Mouse (Mus musculus) adrenal gland, postnatal 36 days (tissue): ENCODE measurements around the gene Trmt61a. TPM values are rescaled to one million over a fixed set of nuclear protein-coding genes. Genes with fewer than 3 reads are reported as not detected.

Source experiments
- DNase-seq, 2 experiments: peaks; one replicate each; pipeline ENCODE4 v3.0.0; 2021; ENCODE audit warnings: mixed read lengths in 1 of 2
- total RNA-seq, 2 experiments: library from RNA; stranded (reverse); gene quantifications; 2 replicates each; pipeline ENCODE4 v1.2.3; 2021

Trmt61a gene
- total RNA-seq, 2 experiments from 2014 or later: 15.7 to 18.6 TPM

DNA sequence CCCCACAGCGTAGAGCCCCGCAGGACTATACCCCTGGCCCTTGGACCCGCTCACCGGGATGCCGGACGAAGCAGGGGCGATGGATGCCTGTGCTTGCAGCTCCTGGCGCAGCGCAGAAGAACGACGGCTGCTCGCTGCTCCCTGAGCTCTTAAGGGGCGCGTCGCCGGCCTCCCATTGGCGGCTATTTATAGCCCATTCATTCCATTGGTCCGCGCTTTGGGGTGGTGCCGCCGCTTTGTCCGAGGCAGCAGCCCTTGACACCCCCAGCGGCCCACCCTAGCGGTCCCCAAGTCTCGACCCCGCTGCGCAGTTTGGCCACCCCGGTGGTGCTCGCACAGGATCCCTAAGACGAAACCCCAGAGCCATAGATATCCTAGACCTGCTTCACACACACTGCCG is 5.7 kb upstream of the Trmt61a start, which contains the start of gene Ckb:
TSS of gene Ckb (minus strand) at position 163 of the 400 bp plus-strand sequence.
- DNase-seq: peak; percentile 80 to 84

DNA sequence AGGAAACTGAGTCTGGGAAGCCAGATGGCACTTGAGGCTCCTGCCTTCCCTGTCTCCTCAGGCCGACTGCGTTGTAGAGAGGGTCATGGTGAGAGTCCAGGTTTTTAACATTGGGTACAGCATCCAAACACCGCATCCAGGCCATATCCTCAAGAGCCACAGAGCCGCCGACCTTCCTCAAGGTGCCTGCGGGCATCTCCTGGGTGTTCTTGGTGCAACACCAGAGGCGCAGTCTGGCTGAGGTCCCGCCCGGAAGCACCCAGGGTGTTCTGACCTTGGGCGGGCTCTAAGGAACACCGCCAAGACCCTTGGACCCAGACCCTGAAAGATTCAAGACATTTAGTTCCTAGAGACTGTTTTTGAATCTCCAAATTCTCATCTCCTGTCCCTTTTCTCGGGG is 5.3 kb upstream of the Trmt61a start:
- no peak for DNase-seq

DNA sequence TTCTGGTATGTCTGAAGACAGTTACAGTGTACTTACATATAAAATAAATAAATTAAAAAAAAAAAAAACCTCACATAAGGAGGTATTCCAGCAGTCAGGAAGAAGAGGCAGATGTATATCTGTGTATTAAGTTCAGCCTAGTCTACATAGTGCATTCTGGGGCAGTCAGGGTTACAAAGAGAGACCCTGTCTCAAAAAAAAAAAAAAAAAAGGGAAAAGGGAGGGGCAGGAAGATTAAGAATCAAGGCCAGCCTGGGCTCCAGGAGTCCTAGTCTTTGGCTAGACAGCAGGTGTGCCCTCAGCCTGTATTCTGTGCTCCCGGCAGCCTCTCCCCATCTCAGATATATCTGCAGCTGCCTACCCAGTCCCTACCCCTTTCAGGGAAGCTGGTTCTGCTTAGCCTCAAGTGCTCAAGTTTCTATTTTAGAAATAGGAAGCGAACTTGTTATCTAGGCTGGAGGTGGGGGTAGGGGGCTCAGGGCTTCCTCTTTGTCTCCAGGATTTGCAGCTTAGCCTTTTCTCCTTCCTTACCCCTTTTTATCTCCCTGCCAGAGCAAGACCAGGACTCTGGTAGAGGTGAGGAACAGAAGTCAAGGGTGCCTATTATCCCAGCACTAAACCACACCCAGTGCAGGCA is 2.9 kb upstream of the Trmt61a start:
- DNase-seq: no peak

DNA sequence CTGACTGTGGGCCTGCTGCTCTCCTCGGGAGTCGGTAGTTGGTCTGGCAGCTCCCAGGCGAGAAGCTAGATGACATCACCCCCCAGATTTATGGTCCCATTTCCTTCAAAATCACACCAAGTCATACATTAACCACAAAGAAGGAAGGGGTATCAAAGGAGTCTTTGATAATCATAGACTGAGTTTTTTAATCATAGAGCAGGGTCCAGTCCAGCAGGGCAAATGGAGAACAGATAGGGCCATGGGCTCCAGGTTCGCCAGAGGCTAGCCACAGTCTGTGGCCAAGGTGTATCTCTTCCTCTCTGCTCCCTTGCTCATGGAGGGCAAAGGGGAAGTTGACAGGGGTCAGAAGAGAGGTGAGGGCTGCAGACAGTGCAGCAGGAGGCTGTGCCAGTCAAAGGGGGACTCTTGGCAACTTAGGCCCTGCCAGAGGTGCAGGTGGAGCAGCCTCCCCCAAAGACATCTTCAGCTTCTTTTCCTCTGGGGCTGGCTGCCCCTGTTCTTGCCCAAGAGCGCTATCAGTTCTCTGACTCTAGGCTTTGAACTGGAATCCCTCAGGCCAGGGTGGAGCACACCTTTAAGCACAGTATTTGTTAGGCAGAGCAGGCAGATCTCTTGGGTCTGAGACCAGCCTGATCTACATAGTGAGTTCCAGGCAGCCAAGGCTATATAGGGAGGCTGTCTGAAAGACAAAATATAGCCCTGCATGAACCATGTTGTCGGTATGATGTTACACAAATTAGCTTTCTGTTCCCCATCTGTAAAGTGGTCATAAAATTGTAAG is 1.9 kb upstream of the Trmt61a start:
- no peak for DNase-seq

DNA sequence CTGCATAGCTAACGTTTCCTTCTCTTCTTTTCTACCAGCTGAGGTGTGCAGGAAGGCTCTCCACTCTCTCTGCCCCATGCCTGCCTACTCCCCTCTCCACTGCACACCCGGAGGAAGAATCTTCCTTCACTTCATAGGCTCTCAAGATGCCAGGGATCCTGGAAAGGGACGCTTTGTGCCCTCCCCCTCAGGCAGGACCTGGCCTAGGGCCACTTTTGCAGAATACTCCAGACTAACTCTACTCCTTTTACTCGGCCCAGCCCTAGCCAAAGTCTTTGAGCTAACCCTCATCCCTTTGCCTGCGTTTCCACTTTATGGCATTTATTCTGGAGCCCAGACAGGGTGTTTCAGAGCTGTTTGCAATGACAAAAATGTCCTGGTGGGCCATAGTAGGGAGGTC is 484 bp upstream of the Trmt61a start:
- peak in 1 of 2 experiments; percentile 47 for DNase-seq

DNA sequence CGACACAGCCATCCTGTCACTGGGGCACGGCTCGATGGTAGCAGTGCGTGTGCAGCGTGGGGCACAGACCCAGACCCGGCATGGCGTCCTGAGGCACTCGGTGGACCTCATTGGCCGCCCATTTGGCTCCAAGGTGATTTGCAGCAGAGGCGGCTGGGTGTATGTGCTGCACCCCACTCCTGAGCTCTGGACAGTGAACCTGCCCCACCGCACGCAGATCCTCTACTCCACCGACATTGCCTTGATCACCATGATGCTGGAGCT is 697 bp downstream of the Trmt61a start:
- no peak for DNase-seq

DNA sequence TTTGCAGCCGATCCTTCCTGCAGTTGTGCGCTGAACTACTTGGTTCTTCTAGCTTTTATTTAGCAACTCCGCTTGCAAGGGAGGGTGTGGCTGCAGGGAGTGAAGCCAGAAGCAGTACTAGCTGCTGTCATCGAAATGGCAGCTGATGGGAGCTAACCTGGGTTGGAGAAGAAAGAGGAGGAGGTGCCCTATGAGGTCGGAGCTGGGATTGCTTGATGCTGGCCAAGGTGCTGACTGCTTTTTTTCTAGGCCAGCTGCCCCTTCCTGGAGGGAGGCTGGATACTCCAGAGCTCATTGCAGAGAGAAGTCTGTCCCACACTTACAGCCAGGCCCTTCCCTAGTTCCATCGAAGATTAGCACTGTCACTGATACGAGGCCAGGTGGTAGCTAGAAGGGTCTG is 1.1 kb downstream of the Trmt61a start:
- no peak for DNase-seq

DNA sequence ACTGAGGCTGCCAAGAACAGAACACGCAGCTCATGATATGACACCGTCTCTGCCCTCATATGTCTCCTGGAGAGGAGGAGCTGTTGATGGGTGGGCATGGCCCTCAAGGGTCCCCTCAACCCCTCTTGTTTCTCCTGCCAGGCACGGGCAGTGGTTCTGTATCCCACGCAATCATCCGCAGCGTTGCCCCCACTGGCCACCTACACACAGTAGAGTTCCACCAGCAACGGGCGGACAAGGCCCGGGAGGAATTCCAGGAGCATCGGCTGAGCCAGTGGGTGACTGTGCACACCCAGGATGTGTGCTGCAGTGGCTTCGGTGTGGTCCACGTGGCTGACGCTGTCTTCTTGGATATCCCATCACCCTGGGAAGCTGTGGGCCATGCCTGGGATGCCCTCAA is 2.8 kb downstream of the Trmt61a start:
- DNase-seq: no peak

DNA sequence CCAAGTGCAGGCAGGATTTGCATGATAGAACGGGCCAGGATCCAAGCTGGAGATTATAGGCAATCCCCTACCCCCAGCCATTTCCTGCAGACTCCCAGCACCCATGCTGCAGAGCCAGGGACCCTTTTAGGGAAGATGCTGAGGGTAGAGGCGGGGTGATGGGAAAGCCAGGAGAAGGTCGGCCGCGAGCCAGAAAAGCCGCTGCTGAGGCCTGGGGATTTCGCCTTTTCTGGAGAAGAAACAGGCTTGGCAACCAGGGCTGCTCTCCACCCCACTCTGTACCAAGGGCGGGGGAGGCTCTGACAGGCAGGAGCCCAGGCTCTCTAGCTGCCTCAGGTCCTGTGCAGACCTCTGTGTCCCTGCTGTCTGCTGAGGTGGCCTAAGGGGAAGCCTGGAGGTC is 3.4 kb downstream of the Trmt61a start:
- DNase-seq: no peak

DNA sequence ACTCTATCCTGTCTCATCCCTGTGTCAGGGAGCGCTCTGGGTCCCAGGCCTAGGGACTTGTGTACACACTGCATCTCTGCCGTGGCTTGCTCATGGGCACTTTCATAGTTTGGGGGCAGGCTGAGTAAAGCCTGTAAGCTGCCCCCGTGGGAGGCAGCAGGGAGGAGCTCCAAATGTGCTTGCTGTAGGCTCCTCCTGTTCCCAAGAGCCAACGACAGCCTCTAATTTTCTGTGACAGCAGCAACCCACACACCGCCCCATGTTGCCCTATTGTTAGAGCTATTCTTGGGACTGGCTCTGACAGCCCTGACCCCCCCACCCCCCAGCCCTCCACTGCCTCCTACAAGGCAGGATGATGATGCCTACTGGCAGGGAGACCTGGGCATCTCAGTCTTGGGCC is 4.1 kb downstream of the Trmt61a start:
- DNase-seq: no peak

DNA sequence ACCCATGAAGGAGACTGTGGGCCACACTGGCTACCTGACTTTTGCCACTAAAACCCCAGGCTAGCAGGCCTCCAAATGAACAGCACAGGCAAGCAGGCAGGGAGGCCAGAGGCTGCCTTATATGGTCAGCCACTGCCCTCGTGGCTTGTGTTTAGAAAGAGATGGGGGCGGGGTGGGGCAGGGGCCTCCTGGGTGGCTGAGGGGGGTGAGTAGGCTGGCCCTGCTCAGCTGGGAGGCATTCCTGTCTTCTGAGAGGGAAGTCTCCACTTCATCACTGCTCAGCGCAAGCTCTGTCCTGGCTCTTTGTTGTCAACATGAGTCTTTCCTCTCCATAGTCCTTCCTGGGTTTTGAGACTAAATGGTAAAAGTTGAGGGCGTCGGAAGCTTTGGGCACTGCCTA is 4.9 kb downstream of the Trmt61a start:
- DNase-seq: no peak

DNA sequence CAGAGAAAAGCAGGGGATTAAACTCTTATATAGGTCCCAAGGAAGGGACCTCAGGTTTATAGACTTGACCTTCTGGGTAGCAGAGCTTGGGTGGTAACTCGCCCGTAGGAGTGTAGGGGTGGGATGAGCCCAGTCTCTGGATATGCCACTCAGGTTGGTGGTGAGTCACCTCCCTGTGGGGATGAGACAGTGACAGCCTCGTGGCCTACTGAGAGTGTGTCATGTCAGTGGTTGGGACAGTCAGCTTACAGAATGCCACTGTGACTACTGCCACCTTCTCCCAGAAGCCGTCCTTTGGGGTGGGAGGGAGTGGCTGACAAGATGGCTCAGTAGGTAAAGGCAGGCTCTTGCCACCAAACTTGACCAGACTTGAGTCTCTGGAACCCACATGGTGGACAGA is 8.5 kb downstream of the Trmt61a start:
- peak; percentile 53 to 57 for DNase-seq

DNA sequence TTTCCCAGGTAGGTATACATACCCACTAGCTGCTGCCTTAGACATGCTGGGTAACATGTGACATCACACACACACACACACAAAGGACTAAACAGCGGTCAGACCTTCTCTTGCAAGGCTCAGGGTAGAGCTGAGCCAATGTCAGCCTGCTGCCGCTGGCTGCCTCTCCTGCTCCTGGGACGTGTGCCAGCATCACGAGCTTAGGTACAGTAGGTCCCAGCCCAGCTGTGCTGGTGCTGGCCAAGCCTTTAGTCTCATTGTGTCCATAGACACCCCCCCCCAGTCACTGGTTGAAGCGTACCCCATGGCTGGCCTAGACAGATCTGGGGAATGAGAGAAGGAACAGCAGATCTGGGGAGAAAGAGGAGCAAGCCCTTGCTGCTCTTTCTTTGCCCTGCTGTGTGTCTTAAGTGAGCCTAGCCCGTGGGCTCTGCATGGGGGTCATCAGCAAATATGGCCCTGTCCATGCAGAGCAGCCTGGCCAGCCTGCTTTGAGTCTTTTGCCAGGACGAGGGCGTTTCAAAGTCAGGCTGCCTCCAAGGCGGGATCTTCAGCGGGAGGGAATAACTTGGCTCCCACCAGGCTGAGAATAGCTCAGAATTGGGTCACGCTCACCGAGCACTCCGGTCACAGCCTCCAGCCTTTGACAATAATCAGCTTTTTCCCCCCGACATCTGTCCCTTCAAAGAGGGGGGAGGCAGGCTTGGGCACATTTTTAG is 9.6 kb downstream of the Trmt61a start:
- DNase-seq: peak; percentile 82 to 88

DNA sequence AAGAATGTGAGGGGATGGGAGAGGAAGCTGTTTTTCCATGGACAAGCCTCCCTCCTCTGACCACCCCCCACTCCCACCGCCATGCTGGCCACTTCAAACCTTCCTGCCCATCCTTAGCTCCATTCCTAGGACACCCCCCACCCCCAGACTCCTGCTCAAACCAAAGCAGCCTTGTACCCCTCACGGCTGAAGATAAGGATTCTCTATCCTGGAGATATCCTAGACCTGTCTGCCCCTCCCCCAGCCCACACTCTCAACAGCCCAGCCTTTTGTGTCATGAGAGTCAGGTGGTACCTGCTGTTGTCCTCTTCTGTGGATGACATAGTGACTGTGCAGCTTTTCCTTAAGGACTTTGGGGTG is 10.1 kb downstream of the Trmt61a start:
- DNase-seq: no peak

DNA sequence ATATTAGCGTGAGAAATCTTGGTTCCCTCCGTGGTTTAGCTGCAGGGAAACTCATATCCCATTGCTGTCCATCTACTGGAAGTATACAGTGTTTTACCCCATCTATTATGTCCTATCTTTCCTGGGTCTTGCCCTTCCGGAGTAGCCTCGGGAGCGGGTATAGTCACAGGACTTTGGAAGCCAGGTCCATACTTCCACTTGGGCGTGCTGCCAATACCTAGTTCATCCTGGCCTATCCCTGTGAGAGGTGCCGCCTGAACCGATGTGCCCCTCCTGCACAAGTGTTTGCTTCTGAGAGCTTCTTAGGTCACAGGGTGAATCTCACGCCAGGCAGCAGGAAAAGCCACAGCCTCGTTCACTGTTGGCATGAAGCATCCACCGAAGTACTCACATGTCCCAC is 11.5 kb downstream of the Trmt61a start:
- DNase-seq: no peak

DNA sequence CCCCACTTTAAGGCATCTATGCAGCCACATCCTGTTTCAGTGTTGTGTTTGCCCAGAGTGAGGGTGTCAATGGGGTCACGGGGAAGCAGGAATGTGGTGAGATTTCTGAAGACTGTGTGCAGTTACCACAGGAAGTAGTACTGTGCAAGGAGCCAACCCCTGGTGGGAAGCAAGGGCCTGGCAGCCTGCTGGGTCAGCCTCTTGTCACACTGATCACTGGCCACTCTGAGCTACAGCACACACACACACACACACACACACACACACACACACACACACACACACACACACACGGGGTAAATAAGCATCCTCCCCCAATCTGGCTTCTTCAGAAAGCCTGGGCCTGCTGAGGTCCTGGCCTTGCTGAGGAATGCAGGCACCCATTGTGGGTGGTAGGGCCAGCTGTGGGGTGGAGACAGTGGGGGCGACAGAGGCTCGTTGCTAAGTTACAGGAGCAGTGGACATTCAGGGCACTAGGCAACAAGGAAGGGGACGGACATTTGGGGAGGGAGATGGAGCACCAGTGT is 13.5 kb downstream of the Trmt61a start:
- no peak for DNase-seq

DNA sequence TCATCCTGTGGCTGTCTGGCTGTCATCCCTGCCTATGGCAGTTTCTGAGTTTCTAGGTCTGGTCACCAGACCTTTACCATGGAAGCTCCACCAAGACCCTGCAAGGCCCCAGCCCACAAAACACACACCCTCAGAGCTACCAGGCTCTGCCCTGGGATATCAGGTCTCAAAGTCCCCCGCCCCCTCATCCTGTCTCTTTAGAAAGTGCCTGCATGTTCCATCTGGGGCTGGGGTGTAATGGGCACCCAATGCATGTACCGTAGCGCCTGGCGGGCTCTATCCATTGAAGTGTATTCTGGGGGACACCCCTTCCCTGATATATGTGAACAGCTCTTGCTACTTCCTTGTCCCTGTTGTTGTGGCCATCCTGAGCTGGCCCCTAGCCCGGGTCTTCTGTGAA is 15.0 kb downstream of the Trmt61a start:
- no peak for DNase-seq

DNA sequence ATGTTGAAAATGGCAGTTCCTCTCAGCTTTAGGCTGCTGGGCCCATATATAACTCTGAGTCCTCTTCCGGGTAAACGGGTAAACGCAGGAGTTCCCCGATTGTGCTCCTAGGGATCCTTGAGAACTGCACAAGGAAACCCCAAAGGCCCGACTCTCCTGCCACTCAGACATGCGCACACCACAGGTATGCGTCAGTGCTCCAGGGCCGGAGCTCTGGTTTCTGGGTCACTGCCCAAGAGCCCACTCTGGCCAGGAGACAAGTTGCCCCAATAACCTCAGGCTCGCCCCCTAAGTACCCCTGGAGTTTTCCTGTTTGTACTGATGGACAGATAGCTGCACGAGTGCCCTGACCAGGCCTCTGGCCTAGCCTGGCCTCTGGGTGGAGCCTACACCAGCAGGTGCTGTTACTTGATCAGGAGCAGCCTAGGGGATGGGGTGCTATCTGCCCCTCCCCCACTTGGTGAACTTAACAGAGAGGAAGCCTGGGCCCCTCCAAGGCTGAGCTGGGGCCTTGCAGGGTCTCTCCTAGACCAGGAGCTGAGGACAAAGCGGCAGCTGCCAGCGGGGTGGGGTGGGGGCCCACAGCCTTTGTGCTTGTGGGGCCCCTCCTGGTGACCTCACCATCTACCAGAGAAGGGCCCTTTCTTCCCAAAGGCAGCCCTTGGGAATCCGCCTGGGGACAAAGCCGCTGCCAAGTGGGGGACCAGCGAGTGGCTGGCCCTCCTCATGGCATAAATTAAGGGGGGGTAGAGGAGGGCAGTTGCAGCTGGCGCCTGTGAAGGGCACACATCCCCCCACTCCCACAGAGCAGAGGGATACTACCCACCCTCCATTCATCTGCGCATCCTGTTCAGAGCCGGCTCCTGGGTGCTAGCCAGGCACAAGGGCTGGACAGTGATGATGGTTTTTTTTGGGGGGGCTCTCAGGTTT is 15.7 kb downstream of the Trmt61a start:
- DNase-seq: no peak

DNA sequence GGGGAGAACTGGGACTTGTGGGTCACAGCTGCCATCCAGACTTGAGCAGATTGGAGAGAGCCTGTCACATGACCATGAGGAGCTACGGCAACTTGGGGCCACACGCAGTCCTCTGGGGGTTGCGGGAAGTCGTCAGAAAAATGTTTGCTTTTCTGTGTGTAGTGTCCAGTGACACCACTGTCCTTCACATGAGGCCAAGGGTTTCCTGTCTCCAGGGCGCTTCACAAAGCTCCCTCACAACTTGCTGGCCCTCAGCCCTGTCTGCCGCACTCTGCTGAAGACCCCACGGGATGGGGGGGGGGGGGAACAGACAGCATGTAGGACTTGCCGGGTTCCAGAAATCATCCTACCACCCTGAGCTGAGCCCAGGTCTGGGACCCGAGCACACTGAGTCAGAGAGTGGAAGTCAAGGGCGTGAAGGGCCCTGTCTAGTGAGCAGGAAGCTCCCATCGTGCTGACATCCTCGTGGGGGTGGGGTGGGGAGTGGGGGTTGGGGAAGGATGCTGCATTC is 16.4 kb downstream of the Trmt61a start:
- DNase-seq: peak; percentile 37 to 62

DNA sequence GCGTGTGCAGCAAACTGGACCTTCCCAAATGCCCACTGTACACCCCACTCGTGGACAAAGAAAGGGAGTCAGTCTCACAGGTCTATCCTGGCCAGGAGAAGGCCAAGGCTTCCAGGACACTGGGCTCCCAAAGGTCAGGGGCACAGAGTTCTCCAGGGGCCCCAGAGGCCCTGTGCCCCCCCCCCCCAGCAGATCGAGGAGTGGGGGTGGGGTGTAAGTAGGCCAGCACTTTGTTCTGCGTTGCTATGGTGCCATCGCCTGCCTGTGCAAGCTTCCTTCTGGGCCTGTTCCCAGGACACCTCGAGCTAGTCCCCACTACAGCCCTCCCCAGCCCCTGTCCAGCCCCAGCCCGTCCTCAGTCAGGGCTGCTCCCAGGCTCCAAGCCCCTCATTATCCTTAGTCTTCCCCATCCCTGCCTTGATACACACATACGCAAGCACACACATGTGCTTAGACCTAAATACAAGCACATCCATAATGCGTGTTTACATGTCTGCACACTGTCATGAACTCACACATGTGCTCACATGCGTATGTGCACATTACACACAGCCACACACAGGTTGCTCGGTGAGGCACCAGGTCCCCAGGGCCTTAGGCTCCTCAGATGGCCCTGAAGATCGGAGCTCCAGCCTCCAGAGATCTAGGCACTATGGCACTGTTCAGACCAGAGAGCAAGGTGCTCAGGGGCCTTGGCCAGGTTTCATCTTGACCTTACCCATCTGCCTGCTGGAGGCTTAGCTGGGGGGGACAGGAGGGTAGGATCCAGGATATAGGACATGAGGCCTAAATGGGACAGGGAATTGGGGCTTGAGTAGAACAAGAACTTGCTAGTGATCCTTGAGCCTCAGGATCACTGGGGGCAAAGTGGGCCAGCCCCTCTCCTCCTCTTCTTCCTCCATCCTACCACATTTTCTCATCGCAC is 17.2 kb downstream of the Trmt61a start:
- peak in 1 of 2 experiments; percentile 57 for DNase-seq

DNA sequence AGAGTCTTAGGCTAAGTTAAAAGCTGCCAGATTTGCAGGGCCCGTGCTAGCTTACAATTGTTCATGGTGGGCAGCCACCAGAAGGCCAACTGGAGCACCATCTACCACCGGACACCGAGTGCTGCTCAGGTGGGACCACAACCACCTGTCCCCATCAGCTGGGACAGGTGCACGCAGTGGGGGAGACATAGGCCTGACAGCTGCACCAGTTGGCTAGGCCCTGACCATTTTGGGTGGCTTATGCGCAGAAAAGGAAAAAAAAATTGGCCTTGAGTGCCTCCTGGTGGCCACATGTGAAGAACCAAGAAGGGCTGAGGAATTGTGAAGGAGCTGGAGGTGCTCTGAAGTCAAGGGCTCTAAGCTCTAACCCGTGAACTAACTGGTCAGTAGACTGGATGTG is 18.3 kb downstream of the Trmt61a start:
- peak; percentile 60 to 76 for DNase-seq
